Mouse (Mus musculus): Measurements from ENCODE around the gene Tpx2.
A peak's percentile ranks its signal among the peaks of the same experiment; 100 is the strongest.

Tpx2 gene

GRCm38 (mm10) chr2:152847815-152848302 lies at the start of gene Tpx2:
TSS of gene Tpx2 (plus strand) at chr2:152847964.
- peak; percentile 94 to 97 for DNase-seq (ENCODE audit: low spot score in 2 of 2)

- no peak for DNase-seq (ENCODE audit: low spot score in 2 of 2)
Measured at GRCm38 (mm10) chr2:152799954-152800761, 47.6 kb upstream of the Tpx2 start.

GRCm38 (mm10) chr2:152800762-152801113 lies 47.0 kb upstream of the Tpx2 start:
- no peak for DNase-seq (ENCODE audit: low spot score in 2 of 2)

GRCm38 (mm10) chr2:152802303-152802702 lies 45.5 kb upstream of the Tpx2 start:
- no peak for DNase-seq (ENCODE audit: low spot score in 2 of 2)

DNA sequence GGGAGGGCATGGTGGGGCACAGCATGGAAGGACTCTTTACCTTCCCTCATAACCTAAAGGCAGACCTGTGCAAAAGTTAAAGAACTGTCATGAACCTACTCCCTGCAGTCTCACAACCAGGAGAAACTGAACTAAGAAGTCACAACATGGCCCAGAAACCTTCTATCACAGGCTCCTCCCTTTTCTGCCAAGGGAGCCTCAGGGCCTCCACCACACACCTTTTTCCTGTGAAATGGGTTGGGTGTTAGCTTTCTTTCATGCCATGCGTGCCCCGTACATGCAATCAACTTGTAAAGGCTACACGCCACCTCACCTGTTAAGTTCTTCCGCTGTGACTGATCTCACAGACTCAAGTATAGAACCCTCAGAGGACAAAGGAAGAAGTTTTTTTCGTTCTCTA lies 44.7 kb upstream of the Tpx2 start:
- no peak for DNase-seq (ENCODE audit: low spot score in 2 of 2)

GRCm38 (mm10) chr2:152804408-152805110 lies 43.2 kb upstream of the Tpx2 start:
- DNase-seq (ENCODE audit: low spot score in 2 of 2), result no peak

- DNase-seq (ENCODE audit: low spot score in 2 of 2), result no peak
Measured at GRCm38 (mm10) chr2:152805111-152805490, 42.7 kb upstream of the Tpx2 start.

DNA sequence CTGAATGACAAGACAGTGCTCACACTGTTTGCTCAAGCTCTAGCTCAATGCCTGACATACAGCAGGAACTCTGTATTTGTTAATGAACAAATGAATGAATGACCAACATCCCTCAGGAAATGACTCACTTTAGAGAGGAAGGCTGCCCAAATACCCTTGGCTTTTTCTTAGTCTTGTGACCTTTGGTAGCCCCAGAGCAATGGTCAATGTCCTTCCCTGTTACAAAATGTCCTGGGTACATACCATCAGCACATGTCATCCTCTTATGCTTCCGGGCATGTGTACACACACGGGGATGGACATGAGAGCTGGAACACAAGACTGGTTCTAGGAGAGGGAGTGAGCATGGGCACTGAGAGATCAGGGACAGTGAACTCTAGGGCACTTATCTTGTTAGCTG lies 41.7 kb upstream of the Tpx2 start:
- DNase-seq (ENCODE audit: low spot score in 2 of 2), result no peak

GRCm38 (mm10) chr2:152808178-152808577 lies 39.6 kb upstream of the Tpx2 start:
- DNase-seq (ENCODE audit: low spot score in 2 of 2), result no peak

GRCm38 (mm10) chr2:152810158-152810941 lies 37.4 kb upstream of the Tpx2 start:
- no peak for DNase-seq (ENCODE audit: low spot score in 2 of 2)

GRCm38 (mm10) chr2:152811336-152812165 lies 36.2 kb upstream of the Tpx2 start:
- DNase-seq (ENCODE audit: low spot score in 2 of 2), result no peak

- no peak for DNase-seq (ENCODE audit: low spot score in 2 of 2)
Measured at GRCm38 (mm10) chr2:152813232-152813631, 34.5 kb upstream of the Tpx2 start.

- no peak for DNase-seq (ENCODE audit: low spot score in 2 of 2)
Measured at GRCm38 (mm10) chr2:152814213-152814874, 33.4 kb upstream of the Tpx2 start.

GRCm38 (mm10) chr2:152815879-152816656 lies 31.7 kb upstream of the Tpx2 start:
- DNase-seq (ENCODE audit: low spot score in 2 of 2), result no peak

- DNase-seq (ENCODE audit: low spot score in 2 of 2), result no peak
Measured at GRCm38 (mm10) chr2:152816657-152817348, 31.0 kb upstream of the Tpx2 start.

- DNase-seq (ENCODE audit: low spot score in 2 of 2), result no peak
Measured at GRCm38 (mm10) chr2:152817596-152818291, 30.0 kb upstream of the Tpx2 start.

GRCm38 (mm10) chr2:152818679-152819078 lies 29.1 kb upstream of the Tpx2 start:
- DNase-seq (ENCODE audit: low spot score in 2 of 2), result no peak

GRCm38 (mm10) chr2:152819097-152819624 lies 28.6 kb upstream of the Tpx2 start:
- DNase-seq (ENCODE audit: low spot score in 2 of 2), result no peak

GRCm38 (mm10) chr2:152819926-152820325 lies 27.8 kb upstream of the Tpx2 start:
- DNase-seq (ENCODE audit: low spot score in 2 of 2), result no peak

Measured in urinary bladder, postnatal 4 days (tissue).